Mouse (Mus musculus) brain, embryonic 14.5 days (tissue): ENCODE results near the gene Zscan29. TPM values are rescaled to one million over a fixed set of nuclear protein-coding genes. Genes with fewer than 3 reads are reported as not detected.
"Not testable (repeated sequence)": the region's sequence is repeated elsewhere in the genome, so short reads cannot be mapped to it uniquely, and the experiment has no call there.

Experiments
- DNase-seq: peaks from one replicate; pipeline ENCODE4 v3.0.0-alpha.2; 2011; ENCODE audit warnings: low read depth
- CTCF ChIP-seq: fragments of 200-500 bp; IDR thresholded peaks from 2 replicates; pipeline ENCODE4 v1.5.1; 2012; ENCODE audit warnings: inconsistent platforms, mild to moderate bottlenecking, moderate library complexity, borderline replicate concordance; ENCODE audit not compliant: insufficient read depth, insufficient read length; ENCODE audit errors: extremely low read depth
- POLR2A ChIP-seq: fragments of 200-500 bp; IDR thresholded peaks from 2 replicates; pipeline ENCODE4 v1.6.1; 2012; ENCODE audit warnings: mild to moderate bottlenecking, inconsistent platforms, borderline replicate concordance; ENCODE audit not compliant: poor library complexity, insufficient read depth, insufficient read length, severe bottlenecking; ENCODE audit errors: extremely low read depth
- polyA plus RNA-seq: library from polyadenylated mRNA; depleted of rRNA; stranded (reverse); fragments of >200 nt; gene quantifications from 2 replicates; pipeline ENCODE4 v1.2.3, GENCODE M21; 2012

Gene Zscan29
- polyA plus RNA-seq, 1 experiment: 6.3 TPM

- DNase-seq: no peak
Observed at GRCm38 (mm10) chr2:121169173-121169572, 1.8 kb downstream of the Zscan29 start.

GRCm38 (mm10) chr2:121153100-121153499, 17.8 kb downstream of the Zscan29 start:
- TF ChIP-seq CTCF (peak; percentile 16; the same call in 1 of the 2 replicates), POLR2A (no peak)
- peak; percentile 4 for DNase-seq

More at GRCm38 (mm10) chr2:121169173-121169572, 1.8 kb downstream of the Zscan29 start:
- TF ChIP-seq CTCF: no peak
- no peak for TF ChIP-seq POLR2A

GRCm38 (mm10) chr2:121149679-121150078, 21.2 kb downstream of the Zscan29 start:
- no peak for DNase-seq
- TF ChIP-seq POLR2A (no peak), CTCF (no peak)

- TF ChIP-seq POLR2A (no peak), CTCF (no peak)
- DNase-seq: no peak
Observed at GRCm38 (mm10) chr2:121142415-121142814, 28.5 kb downstream of the Zscan29 start.

- TF ChIP-seq POLR2A (no peak), CTCF (no peak)
- peak; percentile 13 for DNase-seq
Observed at GRCm38 (mm10) chr2:121141216-121142035, 29.5 kb downstream of the Zscan29 start.

- DNase-seq: peak; percentile 97
- no peak for TF ChIP-seq CTCF
- peak; percentile 94 for TF ChIP-seq POLR2A
Observed at GRCm38 (mm10) chr2:121140018-121140882, 30.7 kb downstream of the Zscan29 start, which contains the start of the genes Adal and Lcmt2. Gene Adal, plus strand, starts transcription at chr2:121140428. Gene Lcmt2, minus strand, starts transcription at chr2:121140653.

GRCm38 (mm10) chr2:121139266-121140017, 31.5 kb downstream of the Zscan29 start:
- DNase-seq: peak; percentile 74
- no peak for TF ChIP-seq CTCF

GRCm38 (mm10) chr2:121137371-121137770, 33.6 kb downstream of the Zscan29 start:
- no peak for DNase-seq
- TF ChIP-seq CTCF: no peak
- no peak for TF ChIP-seq POLR2A

- DNase-seq: no peak
- no peak for TF ChIP-seq POLR2A
Observed at GRCm38 (mm10) chr2:121132822-121133221, 38.1 kb downstream of the Zscan29 start.

GRCm38 (mm10) chr2:121128865-121129620, 41.9 kb downstream of the Zscan29 start:
- no peak for TF ChIP-seq POLR2A
- no peak for TF ChIP-seq CTCF
- no peak for DNase-seq

- no peak for TF ChIP-seq POLR2A
- no peak for TF ChIP-seq CTCF
- DNase-seq: no peak
Observed at GRCm38 (mm10) chr2:121127536-121127935, 43.4 kb downstream of the Zscan29 start.

- not testable (repeated sequence) for DNase-seq
Observed at GRCm38 (mm10) chr2:121126302-121126701, 44.6 kb downstream of the Zscan29 start.
